Mouse (Mus musculus) kidney, adult 11 months (tissue): ENCODE measurements at regions not wholly inside any gene's neighbourhood (a gene's known extent, or its start where the extent isn't known, plus 50 kb on each side); places are given as distances from the start of the nearest gene placed in this dataset.
"Not testable (repeated sequence)": the region's sequence is repeated elsewhere in the genome, so short reads cannot be mapped to it uniquely, and the experiment has no call there.

Experiments
- DNase-seq: peaks from one replicate; pipeline ENCODE4 v3.0.0; 2022

DNA sequence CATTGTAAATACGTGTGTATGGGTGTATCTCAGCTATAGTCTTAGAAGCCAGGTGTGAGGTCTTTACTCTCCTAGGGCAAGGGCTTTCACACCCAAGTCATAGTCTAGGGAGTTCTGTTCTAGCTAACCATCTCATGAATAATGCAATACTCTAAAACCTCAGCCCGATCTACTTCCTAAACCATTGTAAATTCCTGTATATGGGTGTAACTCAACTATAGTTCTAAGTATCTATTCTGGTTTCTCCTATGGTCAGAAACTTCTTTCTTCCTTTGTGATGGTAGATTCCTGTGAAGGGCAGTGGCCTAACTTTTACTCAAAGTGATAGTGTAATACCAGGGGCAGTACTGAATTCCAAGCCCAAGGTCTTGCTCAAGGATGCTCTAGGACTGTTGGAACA, 58.7 kb upstream of the Srd5a3 start:
- DNase-seq: not testable (repeated sequence)

DNA sequence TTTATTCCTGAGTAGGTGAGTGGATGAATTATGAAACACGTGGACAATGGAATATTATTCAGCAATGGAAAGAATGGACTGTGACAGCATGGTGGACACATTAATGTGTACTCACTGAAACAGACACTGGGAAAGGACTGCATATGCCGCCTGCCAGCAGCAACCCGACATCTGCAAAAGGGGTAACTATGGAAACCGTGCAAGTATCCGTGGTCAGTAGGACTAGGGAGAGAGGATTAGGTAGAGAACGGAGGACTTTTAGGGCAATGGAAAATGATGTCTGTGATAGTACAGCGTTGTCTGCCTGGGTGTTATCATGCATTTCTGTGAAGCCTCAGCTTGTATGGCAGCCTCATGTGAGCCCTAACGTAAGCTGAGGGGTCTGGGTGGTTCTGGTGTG, 59.6 kb upstream of the Srd5a3 start:
- DNase-seq: no peak

DNA sequence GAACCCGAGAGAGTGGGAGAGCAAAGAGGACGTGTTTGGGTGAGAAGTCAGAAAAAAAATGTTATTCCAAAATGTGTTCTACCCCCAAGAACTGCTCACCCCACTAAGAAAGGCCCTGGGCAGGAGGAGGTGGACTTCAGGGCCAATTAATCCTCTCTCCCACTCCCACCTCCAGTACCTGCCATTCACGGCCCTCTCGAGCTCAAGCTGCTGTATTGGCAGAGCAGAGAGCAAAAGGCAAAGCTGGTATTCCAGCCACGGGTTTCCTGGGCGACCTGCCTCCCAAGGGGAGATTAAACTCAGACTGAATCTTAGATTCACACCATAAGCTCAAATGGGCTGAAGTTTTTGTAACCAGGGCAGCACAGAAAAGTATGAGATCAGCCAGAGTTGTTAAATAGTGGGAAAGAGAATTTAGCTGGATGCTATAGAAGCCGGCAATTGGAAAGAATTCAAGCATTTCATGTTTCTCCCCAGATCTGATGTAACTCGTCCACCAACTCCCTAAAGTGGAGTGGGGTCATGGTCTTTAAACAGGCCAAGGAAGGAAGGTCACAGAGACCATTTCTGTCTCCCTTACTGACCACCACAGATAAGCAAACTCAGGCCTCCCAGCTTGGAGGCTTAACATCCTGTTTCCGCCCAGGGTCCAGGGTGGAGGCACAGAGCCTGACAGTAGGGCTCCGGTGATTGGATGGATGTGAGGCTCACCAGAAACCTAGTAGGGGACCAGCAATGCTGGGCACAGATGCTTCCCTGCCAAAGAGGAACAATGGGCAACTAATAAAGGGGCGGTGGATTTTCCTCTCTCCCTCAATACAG, 60.7 kb upstream of the Srd5a3 start:
- DNase-seq: peak; percentile 49

DNA sequence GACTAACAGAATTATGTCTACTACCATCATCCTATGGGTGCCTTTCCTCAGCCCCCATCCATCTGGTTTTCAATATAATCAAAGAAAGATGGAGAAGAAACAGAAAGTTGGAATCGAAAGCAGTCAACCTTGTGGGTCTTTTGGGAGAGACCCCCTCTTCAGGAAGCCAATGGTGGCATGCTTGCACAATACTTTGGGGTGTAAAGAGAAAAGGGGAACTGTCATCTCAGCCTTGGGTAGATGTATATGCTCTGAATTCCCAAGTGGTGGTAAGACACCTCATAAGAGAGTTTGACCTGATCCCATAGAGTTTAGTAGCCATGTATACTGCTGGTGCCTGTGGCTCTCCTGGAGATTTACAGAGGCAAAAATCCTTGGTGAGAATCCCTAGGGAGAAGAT, 61.6 kb upstream of the Srd5a3 start:
- DNase-seq: no peak

DNA sequence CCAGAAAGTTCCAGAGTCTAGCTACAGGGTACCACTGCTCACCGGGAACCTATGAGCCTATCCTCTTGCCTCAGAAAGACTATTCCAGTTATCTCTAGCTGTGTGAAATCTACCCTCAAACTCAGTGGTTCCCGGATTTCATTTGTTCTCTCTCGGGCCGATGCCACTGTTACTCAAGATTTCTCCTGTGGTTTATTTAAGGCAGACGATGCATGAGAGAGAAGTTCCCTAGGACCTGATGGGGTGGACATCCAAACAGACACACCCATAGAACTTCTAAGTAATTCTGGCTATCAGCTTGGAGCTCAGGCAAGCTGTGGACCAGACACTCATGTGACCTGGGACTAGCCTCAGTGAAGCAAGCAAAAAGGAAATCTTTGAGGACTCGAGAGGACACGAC, 63.8 kb upstream of the Srd5a3 start:
- no peak for DNase-seq

DNA sequence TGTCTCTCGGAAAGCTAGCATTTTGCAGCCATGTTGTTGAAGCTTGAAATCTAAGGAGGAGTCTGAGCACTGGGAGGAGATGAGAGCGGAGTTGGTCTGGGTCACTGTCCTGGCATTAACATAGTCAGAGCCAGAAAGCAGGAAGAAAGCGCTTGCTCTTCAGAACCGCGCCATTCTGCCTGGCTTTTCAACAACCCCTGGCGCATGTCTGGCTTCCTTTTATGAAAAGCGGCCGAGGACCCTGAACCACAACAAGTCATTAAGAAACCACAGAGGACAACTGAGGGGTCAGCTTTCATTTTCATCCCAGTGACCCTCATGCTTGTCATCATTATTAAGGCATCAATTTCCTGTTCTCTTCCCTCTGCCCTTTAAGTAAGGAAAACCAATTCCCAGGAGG, 64.7 kb upstream of the Srd5a3 start:
- DNase-seq: peak; percentile 22

DNA sequence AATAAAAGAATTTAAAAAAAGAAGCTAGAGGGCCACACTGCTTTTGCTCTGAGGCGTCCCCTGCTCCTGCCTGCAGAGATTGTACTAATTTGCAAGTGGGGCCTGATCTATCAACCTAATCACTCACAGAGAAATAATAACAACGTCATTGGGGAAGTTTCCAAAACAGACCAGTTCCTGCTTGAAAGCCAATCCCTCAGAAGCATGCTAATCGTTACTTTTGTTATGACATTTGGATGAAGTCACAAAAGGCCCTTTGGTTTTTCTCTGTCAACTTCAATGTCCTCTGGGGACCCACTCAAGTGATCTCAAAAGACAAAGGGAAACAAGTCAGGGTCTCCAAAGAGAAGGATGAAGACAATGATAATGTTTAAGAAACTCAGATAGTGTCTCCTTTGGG, 72.2 kb upstream of the Srd5a3 start:
- DNase-seq: no peak

DNA sequence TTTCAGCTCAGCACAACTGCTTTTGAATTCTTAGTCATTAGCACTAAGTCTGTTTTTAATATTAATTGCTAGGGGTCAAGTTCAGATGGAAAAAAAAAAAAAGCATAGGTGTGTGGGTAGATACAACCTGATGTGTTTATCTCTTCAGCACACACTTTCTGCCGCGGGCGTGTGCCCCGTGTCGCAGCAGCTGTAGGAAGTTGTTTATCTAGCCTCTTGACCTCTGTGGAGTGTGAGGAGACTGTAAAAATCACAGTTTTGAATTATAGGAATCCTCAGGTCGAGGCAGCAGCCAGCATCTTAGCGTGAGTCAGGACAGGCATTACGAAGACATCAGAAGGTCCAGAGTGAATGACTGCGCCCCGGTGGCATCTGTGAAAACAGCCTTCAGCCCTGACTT, 72.8 kb upstream of the Srd5a3 start:
- no peak for DNase-seq

DNA sequence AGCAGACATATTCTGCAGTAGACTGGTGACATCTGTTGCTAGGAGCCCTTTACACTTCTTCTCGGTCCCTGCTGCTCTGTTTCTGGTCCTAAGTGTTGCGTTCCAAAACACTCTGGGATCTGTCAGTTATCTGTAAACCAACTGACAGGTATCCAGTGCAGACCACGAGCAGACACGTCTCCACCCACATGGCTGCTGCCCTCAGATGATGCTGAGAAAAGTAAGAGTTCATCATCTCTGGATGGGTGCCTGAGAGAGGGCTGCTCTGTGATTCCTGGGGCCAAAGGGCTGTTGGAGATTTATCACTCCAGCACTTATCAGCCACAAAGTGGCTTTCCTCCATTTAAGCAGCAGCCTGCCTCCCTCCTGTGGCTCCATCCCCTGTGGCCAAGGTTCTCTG, 74.3 kb upstream of the Srd5a3 start:
- no peak for DNase-seq

DNA sequence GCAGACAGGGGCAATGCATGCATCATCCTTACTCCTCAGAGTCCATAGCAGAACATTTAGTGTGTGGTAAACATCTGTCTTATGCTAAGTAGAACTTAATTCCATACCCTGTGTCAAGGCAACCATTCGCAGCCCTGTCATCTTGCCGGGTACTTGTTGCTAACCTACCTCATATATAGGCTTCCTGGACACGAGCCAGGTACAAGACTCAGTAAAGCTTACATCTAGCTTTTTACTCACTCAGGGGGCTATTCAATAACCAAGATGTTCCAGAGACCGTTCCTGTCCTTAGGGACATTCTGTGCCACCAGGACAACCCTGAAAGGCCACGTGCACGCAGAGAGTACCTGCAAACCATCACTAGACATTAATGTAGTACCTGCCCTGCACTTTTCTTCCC, 74.8 kb upstream of the Srd5a3 start:
- no peak for DNase-seq

DNA sequence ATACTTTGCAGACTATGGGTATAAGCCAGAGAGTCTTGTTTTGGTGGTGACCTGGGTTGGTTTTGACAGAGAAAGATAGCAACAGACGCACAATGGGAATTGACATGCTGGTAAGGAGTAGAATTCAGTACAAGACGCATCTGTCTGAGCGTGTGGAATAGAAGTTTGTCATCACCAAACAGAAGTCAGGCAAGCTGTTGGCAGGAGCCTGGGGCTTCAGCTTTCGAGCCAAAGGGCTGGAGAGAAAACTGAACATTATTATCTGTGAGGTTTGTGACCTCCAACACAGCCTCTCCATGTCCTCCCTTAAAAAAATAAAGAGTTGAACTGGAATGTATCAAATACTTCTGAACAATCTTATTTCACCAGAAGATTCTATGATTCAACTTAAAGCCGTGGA, 75.4 kb upstream of the Srd5a3 start:
- DNase-seq: no peak

DNA sequence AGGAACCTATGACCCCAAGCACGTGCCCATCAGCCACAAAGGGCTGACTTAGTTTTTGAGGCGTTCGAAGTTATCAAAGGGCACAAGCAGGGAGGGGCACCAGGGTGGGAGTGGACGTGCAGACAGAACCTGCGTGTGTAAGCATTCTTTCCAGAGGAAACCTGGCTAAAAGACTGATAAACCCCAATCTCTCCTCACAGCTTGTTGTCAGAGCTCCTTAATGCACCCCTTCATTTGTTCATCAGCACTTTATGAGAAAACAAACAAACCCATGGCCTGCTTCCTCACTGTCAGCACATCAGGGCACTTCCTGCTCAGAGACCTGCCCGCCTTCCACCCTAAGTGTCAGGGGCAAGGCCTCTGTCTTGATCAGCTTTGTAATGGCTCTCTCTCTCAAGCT, 76.6 kb upstream of the Srd5a3 start:
- DNase-seq: no peak

DNA sequence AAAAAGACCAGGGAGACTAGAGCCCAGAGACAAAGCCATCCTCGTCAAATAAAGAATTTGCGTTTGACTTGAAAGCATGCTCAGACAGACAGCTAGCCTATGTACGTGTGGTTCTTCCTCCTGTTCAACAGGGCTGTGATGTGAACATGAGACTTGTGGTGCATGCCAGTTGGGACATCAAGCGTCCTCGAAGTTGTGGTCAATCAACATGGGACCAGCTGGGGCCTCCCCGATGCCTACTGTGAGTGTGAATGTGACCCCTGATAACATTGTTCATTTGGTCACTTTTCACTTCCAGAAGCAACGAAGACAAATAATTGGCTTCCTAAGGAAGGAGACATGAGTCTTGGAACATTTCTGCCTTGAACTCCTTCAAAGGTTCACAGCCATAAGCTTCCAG, 79.8 kb upstream of the Kdr start:
- DNase-seq: no peak

DNA sequence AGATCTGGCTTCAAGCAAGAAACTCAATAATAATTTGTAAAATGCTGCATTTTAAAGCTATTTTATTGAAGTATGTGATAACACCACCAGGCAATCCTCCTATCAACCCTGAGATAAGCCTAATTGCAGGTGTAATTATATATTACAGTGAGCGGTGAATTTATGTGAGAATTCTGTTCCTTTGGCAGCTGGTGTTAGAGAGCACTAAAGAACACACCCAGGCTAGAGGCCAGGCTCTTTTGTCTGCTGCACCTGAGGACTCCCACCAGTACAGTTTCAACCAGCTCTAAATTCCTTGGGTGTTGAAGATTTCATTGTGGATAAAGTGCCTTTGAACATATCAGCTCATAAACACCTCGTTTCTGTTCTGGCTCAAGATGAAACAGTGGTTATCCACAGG, 77.6 kb upstream of the Kdr start:
- DNase-seq: no peak

DNA sequence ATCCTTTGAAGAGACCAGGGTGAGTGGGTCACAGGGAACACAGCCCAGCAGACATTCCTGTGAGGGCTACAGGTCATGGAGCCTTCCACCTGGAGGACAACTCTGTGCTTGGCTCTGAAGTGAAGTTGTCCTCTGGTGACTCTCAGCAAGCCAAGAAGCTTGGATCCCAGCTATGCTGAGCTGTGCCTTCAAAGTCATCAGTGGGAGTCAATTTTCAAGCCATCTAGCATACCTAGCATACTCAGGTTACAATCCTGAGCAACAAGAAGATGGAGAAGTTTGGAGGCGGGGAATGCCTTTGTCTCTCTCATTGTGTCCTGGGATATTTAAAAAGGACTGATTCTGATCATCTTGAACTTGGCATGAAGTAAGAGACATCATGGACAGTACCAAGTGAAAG, 74.5 kb upstream of the Kdr start:
- no peak for DNase-seq

DNA sequence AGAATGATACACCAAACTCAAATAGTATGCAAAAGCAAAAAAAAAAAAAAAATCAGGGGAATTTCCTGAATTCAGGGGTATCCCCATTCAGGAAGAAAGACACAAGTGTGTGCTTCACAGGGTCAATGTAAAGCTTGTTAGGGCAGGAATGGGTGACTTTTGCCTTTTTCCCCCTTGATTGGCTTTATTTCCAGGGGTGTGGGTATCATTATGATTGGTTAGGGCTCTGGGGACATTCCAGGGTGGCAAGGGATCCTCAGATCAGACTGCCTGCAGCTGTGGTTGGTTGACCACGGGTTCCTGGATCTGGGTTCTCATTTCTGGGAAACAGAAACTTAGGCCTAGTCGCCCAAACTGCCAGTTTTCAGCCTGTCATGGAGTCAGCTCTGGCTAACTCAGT, 73.4 kb upstream of the Kdr start:
- no peak for DNase-seq

DNA sequence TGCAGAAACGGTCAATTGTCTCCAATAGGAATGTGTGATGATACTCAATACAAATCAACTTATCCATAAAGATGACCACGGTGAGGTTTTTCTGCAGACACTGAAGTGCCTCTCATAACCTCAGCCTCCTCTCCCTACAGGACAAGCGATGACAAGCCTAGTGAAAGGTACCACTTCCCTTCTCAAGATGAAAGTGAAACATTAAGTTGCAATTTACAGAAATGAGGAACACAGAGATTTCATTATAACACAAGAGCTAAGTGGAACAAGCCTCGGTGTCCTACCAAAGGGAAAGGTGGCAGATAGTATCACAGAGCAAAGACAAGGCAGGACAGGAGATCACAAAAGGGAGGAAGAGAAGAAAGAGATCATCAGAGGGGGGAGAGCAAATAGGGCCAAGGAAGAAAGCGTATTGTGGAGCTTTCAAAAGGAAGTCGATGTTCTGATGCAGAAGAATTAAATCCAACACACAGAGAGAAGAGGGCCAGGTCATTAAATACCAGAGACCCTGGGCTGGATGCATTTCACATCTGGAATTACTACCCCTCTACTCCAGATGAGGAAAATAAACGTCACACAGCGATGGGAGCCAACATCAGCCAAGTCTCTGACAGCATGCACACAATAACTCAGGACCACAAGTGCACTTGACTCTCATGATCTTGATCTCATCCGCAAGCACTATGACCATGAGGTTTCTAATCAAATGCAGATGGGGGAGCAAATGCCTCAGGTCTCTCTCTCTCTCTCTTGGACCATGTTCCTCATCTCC, 70.0 kb upstream of the Kdr start:
- DNase-seq: no peak

DNA sequence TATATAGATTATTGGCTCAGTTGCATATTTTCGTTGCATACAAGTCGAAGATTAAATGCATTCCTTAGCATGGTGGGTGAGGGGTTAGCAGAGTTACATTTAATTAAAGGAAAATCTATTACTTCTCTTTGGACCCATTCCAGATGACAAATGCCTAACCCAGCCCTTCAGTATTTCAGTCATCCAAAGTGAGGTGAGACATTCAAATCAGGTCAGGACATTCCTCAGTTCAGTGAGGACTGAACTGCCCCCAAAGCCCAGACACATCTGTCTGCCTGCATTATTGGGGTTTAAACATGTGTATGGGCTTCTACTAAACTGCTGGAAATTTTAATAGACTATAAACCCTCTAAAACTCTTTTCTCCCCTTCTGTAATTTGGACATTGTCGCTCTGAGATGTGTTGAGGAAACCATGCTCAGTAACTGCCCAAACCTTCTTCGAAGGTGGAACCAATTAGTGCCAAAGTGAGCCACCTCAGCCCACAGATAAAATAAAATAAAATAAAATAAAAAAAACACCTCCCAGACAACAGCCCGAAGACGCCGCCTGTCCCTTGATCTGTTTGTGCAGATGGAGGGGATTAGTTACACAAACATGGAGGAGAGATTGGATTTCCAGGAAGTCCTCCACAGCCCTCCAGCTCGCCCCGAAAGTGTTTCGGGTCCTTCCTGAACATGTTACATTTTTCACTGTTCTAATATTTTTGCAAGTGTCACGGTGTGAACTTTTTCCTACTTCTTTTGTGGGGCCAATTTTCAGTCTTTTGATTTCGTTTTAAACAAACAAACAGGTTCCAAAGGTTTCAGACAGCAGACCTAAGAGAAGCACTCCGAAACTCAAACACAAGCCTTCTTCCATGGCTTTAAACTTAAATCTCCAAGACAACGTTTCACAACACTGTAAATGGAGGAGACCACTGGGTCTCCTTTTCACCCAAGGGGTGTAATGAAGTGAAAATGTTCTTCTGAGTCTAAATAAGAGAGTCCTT, 65.6 kb upstream of the Kdr start:
- no peak for DNase-seq

DNA sequence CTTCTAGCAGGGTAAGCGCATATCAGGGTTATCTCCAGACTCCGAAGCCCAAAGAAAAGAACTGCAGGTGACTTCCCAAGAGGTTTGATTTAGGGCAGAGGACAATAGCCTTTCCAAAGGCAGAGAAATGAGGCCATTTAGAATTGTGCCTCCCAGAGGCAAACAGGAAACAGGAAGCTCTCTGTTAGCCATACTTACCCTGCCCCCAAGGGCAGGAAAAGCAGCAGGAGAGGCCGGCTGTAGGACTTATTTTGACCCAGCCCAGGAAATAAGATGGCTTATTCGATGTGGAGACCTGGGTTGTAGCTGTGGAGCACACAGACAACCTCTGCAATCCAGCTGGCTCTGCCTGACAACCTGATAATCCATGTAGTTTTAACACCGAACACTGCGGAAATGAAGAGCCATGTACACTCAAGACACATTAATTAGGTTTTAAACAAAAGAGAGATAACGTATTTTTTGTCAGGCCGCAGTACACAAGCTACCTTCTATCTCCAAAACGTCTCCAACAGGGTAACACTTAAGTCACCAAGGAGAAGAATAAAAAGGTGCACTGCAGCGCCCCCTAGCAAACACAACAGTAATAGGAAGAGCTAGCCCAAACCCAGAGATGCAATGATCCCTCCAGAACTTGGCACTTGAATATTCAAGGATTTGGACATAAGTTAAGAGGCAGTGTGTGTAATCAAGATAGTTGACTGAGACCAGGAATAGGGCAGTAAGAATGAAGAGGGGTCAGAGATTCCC, 62.4 kb upstream of the Kdr start:
- peak; percentile 16 for DNase-seq

DNA sequence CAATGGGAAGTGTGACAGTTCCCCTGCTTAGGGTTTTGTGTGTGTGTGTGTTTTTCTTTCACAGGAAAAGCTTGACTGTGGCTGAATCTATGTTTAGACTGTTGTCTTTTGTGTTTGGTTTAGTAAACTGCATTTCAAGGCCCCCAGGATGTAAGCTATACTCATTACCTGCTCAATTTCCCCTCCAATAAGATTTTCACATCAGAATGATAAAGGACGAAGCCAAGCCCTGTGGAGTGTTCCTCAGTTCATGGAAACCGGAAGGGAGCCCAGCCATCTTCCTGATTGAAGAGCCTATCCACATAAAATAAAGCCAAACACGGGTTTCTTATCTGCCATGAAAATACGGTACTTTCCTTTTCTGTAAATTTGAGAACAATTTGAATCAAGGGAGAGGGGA, 50.5 kb upstream of the Kdr start:
- DNase-seq: no peak
